Mouse (Mus musculus) limb, embryonic 11.5 days (tissue): ENCODE results near the gene Aldh1a7. TPM values are rescaled to one million over a fixed set of nuclear protein-coding genes. Genes with fewer than 3 reads are reported as not detected.
"Not testable (repeated sequence)": the region's sequence is repeated elsewhere in the genome, so short reads cannot be mapped to it uniquely, and the experiment has no call there.

Experiments
- ATAC-seq: fragments of 200-750 bp; cut with Nextera tagmentation; 2 replicates; pipeline ENCODE4 v1.8.0; 2017; ENCODE audit warnings: low read depth; ENCODE audit not compliant: insufficient number of reproducible peaks, low FRiP score, low TSS enrichment
- DNase-seq: peaks from one replicate; pipeline ENCODE4 v3.0.0-alpha.2; 2015; ENCODE audit warnings: low spot score
- H3K27ac ChIP-seq: fragments of 300-500 bp; sonication (generic); replicated peaks from 2 replicates; pipeline ENCODE4 v1.5.1; 2014; ENCODE audit warnings: low read depth, mild to moderate bottlenecking, low read length
- H3K27me3 ChIP-seq: fragments of 300-500 bp; sonication (generic); 2 replicates; pipeline ENCODE4 v1.6.1; 2014; ENCODE audit warnings: mild to moderate bottlenecking, low read length, mixed read lengths; ENCODE audit not compliant: control insufficient read depth, insufficient read depth
- H3K36me3 ChIP-seq: fragments of 300-500 bp; sonication (generic); 2 replicates; pipeline ENCODE4 v1.6.1; 2014; ENCODE audit warnings: mild to moderate bottlenecking, low read length, moderate library complexity, mixed read lengths; ENCODE audit not compliant: control insufficient read depth, insufficient read depth
- H3K4me1 ChIP-seq: fragments of 300-500 bp; sonication (generic); 2 replicates; pipeline ENCODE4 v1.6.1; 2014; ENCODE audit warnings: low read length, mixed read lengths; ENCODE audit not compliant: control insufficient read depth, insufficient read depth
- H3K4me2 ChIP-seq: fragments of 300-500 bp; sonication (generic); 2 replicates; pipeline ENCODE4 v1.6.1; 2014; ENCODE audit warnings: low read depth, mild to moderate bottlenecking, moderate library complexity; ENCODE audit not compliant: severe bottlenecking
- H3K4me3 ChIP-seq: fragments of 300-500 bp; sonication (generic); 2 replicates; pipeline ENCODE4 v1.5.1; 2014; ENCODE audit warnings: low read depth, low read length
- H3K9ac ChIP-seq: fragments of 300-500 bp; sonication (generic); 2 replicates; pipeline ENCODE4 v1.6.1; 2014; ENCODE audit warnings: mild to moderate bottlenecking, low read length
- H3K9me3 ChIP-seq: fragments of 300-500 bp; sonication (generic); 2 replicates; pipeline ENCODE4 v1.6.1; 2016; ENCODE audit warnings: low read length; ENCODE audit not compliant: control insufficient read depth
- WGBS: fragments of 180-500 bp; shearing (Covaris S2); extraction: QIAGEN DNeasy Blood & Tissue Kit; methylation state at CpG from one replicate; pipeline ENCODE4 v1.1.7; 2014; 5-methylcytosine and 5-hydroxymethylcytosine counted together
- polyA plus RNA-seq: library from polyadenylated mRNA; unstranded; fragments of >200 nt; fragmentation: Nextera tagmentation; extraction: Ambion mirVana; gene quantifications from 2 replicates; pipeline ENCODE4 v1.2.1, GENCODE M21; 2014

Gene Aldh1a7
- polyA plus RNA-seq, 1 experiment from 2014 or later = 0.71 TPM

GRCm38 (mm10) chr19:20654141-20654873, 73.1 kb downstream of the Aldh1a7 start:
- 73% methylated on average over 3 of the region's 3 CpGs for WGBS
- Histone ChIP-seq H3K27ac (no peak overlapping the region), H3K9ac (no peak overlapping the region), H3K9me3 (no peaks in the 10 kb centered on the region), H3K4me2 (no peak overlapping the region), H3K4me1 (no peaks in the 10 kb centered on the region), H3K4me3 (no peak overlapping the region), H3K27me3 (no peaks in the 10 kb centered on the region), H3K36me3 (no peaks in the 10 kb centered on the region)
- ATAC-seq (no peak), DNase-seq (no peak)

GRCm38 (mm10) chr19:20653082-20653676, 74.2 kb downstream of the Aldh1a7 start:
- ATAC-seq (no peak), DNase-seq (no peak)
- H3K36me3 ChIP-seq = no peaks in the 10 kb centered on the region
- H3K9me3 ChIP-seq = no peaks in the 10 kb centered on the region
- no peaks in the 10 kb centered on the region for H3K4me1 ChIP-seq
- no peak overlapping the region for H3K9ac ChIP-seq
- 72% methylated on average over 1 of the region's 1 CpGs for WGBS
- no peak overlapping the region for H3K27ac ChIP-seq
- no peak overlapping the region for H3K4me3 ChIP-seq
- no peaks in the 10 kb centered on the region for H3K27me3 ChIP-seq
- H3K4me2 ChIP-seq = no peak overlapping the region

- H3K9ac ChIP-seq = no peak overlapping the region
- no peaks in the 10 kb centered on the region for H3K27me3 ChIP-seq
- H3K27ac ChIP-seq = no peak overlapping the region
- H3K36me3 ChIP-seq = no peaks in the 10 kb centered on the region
- WGBS = 41% methylated on average over 2 of the region's 2 CpGs
- no peak for DNase-seq
- H3K9me3 ChIP-seq = no peaks in the 10 kb centered on the region
- no peak overlapping the region for H3K4me2 ChIP-seq
- no peak overlapping the region for H3K4me3 ChIP-seq
- ATAC-seq = no peak
- H3K4me1 ChIP-seq = no peaks in the 10 kb centered on the region
Observed at GRCm38 (mm10) chr19:20650008-20650407, 77.4 kb downstream of the Aldh1a7 start.

- H3K27ac ChIP-seq, DNase-seq, H3K4me3 ChIP-seq, H3K27me3 ChIP-seq, H3K36me3 ChIP-seq, H3K4me2 ChIP-seq, H3K4me1 ChIP-seq, ATAC-seq, H3K9me3 ChIP-seq, H3K9ac ChIP-seq: not testable (repeated sequence)
Observed at GRCm38 (mm10) chr19:20647496-20647895, 79.9 kb downstream of the Aldh1a7 start.

GRCm38 (mm10) chr19:20644346-20644745, 83.0 kb downstream of the Aldh1a7 start:
- no peaks in the 10 kb centered on the region for H3K27me3 ChIP-seq
- H3K9ac ChIP-seq = no peak overlapping the region
- ATAC-seq (no peak), DNase-seq (no peak)
- H3K4me3 ChIP-seq = no peak overlapping the region
- H3K4me1 ChIP-seq = no peaks in the 10 kb centered on the region
- no peaks in the 10 kb centered on the region for H3K9me3 ChIP-seq
- H3K27ac ChIP-seq = no peak overlapping the region
- 60% methylated on average over 3 of the region's 3 CpGs for WGBS
- H3K4me2 ChIP-seq = no peak overlapping the region
- no peaks in the 10 kb centered on the region for H3K36me3 ChIP-seq

Other genes starting within 250 kb of the Aldh1a7 start
- 0.09 TPM in 1 of 2 replicates, not detected in the other for gene Aldh1a1, start 234.8 kb downstream of the Aldh1a7 start, polyA plus RNA-seq
- not detected in 2 replicates for gene Tmc1, start 226.6 kb upstream of the Aldh1a7 start, polyA plus RNA-seq